Mouse (Mus musculus) common myeloid progenitor, adult 5-6 weeks (primary cell): ENCODE measurements at regions not wholly inside any gene's neighbourhood (a gene's known extent, or its start where the extent isn't known, plus 50 kb on each side); places are given as distances from the start of the nearest gene placed in this dataset.
A peak's percentile ranks its signal among the peaks of the same experiment; 100 is the strongest.

Experiments
- ATAC-seq: replicated peaks from 2 replicates; pipeline ENCODE4 v1.8.0; 2016; ENCODE audit warnings: low read depth, mild to moderate bottlenecking, moderate TSS enrichment, inconsistent platforms; ENCODE audit not compliant: poor library complexity, severe bottlenecking

DNA sequence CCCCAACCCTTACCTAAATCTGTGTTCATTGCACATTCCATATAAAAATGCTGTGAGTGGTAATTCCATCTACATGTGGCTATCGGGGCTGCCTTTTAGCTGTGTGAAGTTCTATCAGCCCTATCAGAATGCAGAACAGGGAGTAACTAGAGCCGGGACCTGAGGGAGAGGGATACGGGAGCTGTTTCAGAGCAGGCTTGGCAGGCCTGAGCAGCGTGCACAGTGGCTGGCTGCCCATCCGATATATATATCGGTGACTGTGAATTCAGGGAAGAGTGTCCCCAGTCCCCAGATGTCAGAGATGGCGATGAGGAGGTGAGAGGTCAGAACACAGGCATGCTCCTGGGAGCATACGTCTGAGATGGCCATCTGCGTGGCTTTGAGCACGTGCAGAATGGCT, 79.0 kb downstream of the Arl4c start:
- no peak for ATAC-seq

DNA sequence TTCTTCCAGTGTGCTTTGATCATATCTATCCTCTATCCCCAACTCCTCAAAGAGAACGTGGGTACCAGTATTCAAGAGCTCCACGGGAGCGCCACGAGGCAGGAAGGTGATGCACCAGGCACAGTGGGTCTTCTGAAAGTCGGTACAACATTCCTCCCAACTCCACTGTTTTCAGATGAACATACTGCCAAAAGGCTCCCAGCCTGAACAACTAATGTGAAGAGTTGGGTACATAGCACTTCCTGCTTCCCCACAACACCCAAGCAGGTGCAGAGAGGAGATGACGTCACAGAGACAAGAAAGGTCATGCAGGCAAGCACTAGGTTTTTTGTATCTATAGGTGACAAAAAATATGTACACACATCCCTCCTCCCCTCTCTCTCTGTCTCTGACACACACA, 79.7 kb downstream of the Arl4c start:
- no peak for ATAC-seq

DNA sequence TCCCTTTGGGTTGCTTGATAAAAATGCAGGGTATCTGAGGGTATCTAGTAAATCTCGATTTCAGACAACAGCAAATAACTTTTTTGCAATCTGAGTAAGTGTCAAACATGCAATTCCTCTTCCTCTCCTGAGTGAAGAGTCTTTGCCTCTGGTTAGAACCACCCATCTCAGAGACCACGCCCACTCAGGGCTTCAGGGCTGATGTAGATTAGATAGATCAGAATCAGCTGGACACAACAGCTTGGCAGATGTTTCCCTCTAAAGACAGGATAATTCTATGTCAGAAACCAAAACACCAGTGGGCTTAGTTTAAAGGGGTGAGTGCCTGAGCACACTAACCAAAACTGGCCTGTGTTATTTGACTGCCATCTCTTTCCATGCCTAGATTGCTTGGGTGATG, 80.8 kb downstream of the Arl4c start:
- ATAC-seq: no peak

DNA sequence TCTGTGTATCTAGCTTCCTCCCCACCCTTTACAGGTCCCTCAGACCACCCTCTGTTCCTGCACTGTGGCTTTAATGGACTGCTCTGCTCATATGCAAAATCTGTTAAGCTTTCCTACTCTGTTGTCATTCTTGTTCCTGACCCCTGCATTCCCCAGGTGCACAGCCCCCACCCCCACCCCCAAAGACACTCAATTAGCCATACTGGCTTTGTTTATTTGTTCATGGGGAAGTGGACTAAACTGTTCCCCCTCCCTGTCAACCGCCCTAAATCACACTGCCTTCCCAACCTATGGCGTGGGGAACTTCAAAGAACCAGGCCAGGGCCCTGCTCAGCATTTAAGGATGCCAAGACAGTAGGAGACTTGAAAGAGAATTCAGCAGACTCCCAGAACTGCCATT, 89.0 kb downstream of the Arl4c start:
- ATAC-seq: no peak

DNA sequence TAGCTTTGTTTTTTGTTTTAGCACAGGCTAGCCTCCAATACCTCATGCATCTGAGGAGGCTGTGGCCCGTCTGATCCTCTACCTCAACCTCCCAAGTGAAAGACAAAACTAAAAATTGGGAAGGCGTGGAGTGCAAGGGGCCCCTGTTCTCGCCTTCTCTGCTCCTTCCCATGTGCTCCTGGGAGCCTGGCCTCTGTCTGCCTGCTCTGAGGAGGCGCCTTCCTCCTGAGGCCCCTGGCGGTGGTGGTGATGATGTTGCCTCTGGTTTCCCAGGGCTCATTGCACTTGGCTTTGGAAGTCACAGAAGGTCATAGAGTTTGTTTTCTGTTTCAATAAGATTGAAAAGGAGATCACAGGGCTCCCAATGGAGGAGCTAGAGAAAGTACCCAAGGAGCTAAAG, 90.8 kb downstream of the Arl4c start:
- no peak for ATAC-seq

DNA sequence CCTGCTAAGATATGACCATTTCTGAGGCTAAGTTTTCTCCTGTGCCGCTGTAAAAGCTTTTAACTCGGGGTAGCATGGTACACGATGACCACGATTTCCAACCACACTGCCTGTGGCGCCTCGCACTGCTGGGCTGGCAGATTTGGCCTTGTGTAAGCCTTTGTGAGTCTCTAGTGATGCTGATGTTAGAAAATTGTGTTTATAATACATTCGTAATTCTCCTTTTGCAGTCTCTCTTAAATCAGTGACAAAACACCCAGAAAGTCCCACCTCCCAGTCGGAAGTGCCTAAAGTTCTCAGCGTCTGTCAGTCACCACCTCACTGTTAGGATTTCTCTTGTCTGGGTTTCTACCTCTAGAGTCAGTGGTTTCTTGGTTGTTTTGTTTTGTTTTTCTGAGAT, 91.2 kb downstream of the Arl4c start:
- ATAC-seq: no peak

DNA sequence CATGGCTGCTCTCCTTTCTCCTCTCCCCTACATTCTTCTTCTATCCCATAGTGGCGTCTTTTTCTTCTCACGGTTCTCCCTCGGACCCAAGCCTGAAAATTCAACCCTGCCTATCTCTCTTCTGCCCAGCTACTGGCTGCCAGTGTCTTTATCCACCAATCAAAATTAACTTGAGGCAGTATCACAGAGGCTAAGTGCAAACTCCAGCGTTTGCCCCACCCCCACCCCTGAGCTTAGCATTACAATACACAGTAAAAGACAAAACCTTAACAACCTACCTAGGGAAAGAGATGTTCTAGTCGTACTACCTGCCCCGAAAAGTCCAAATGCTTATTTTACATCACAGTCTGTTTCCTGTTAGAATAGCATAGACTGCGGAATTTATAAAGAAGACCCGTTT, 93.2 kb downstream of the Arl4c start:
- ATAC-seq: no peak

DNA sequence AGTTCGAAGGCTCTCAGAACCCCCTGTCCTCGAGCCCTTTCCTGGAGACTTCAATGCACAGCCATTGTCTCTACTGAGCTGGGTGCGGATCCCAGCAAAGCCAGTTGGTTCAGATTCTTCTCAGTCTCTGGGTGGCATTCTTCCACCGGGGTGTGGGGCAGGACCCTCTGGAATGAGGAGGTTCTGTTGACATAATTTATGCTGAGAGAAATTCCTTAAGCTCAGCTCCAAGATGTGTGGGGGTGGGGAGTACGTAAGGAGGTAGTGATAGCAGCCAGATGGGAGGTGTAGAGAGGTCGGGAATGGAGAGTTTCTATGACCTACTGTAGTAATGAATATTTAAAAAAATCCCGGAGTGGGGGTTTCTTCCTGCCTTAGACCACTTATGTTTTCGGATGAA, 93.8 kb downstream of the Arl4c start:
- no peak for ATAC-seq

DNA sequence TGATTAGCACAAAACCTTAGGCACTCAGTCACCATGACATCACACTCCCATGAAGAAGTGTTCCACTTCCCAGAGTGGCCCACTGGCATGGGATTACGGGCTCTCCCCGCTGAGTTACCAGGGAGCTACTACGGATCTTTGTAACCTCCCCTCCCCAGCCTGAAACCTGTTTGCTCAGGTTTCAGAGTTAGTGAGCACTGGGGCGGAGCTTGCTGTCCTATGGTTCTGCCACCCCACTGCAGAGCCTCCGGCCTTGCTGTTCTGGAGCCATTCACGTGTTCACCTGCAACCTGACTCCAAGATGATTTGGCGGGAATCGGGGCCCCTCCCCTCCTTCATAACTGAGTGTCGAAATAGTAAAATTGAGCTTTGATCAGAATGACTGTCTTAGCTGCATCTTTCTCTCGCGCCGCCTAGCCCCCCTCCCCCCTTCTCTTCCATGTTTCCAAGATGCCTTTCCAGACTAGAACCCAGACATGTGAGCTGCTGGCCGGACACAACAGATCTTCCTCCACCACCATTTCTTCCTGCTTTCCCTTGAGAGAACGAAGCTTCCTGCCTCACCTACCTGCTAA, 95.8 kb upstream of the Glrp1 start:
- no peak for ATAC-seq

DNA sequence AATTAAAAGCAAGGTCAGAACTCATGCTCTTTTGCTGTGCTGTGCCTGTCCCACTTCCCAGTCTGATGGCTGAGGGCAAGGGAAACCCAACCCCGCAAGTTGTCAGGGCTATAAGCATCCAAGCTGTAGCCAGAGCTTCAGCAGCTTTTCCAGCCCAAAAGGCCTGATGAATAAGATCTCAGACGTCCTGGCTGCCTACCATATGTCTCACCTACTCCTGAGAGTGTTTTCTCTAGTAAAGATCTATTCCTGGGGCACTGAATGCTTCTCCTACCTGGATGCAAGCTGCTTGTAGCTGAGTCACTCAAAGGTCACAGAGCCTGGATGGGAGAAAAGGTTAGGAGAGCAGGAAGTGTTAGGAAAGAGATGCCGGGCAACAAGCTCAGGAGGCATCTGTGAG, 92.4 kb upstream of the Glrp1 start:
- ATAC-seq: no peak

DNA sequence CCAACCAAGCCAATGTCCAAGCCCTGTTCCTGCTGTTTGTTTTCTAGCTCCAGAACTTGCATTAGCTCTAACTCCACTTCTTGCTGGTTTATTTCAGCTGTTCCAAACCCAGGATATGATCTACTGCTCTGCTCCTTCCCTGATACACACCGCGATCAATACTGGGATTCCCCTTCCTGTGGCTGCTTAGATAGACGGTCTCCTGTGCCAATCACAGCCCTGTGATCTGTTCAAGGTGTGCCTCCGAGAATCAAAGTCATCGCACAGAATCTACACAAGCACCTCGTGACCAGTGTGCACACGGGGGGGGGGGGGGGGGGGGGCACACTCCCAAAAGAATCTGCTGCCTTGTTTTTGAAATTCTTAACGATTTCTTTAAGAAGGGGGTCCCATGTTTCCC, 91.9 kb upstream of the Glrp1 start:
- ATAC-seq: no peak

DNA sequence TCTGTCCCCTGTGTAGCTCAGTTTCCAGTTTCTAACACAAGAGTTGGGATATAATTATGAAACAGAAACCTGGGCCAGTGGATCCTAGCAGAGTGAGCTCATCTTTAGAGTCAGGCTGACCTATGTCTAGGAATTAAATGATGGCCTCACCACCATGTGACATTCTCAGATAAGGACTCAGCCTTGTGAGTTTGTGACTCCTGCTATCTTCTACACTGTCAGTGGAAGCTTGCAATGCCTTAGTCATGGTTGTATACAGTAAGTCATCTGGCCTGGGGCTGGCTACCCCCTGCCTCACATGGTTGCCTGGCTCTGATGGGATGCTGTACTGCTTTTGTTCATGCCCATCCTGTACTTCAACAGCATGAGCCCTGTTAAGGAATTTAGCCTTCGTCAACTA, 90.3 kb upstream of the Glrp1 start:
- peak; percentile 42; the same call in 1 of the 2 replicates for ATAC-seq

DNA sequence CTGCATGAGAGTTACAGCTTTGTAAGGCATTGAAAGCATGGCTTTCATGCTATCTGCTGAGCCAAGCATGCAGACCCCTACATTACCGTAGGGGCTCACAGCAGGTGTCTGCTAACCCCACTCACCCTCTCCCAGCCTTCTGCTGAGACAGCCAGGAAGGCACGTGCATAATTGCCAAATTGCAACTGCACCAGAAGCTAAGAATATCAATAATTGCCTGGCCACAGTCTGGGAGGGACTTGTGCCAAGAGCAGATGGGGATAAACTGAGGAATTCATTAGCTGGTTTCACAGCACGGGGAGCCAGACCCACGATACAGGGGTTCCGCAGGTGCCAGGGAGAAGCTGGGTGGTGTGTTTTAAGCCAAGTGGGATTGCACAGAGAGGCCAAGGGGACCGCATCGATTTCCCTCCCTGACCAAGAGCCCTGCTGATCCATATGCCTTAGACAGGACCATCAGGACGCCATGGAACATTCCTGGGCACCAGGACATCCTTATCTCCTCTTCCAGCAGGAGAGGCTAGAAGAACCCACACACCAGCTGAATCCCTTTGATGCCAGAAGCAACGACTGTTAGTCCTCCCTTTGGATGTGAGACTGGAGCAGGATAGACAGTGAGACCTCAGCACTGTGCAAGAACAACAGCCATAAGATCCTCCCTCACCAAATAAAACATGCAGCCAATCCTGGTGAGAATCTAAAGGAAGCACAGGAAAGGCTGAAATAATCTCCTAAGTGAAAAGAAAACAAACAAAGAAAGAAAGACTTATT, 84.8 kb upstream of the Glrp1 start:
- ATAC-seq: peak; percentile 7; the same call in 1 of the 2 replicates

DNA sequence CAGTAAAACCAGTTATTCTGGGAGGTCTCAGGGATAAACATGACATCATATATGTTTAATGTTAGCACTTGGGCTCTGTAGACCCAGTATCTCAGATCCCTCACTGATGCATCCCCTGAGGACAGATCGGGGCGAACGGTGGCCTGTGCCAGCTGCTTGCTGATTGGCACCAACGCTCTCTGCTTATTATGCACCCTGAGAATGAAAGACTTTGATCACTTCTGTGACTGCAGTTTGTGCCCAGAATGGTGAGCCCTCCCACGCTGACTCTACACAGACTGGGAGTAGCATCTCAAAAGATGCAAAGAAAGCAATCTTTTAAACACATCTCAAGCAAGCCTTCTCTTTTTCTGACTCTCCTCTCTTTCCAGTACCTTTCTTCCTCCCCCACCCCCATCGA, 82.2 kb upstream of the Glrp1 start:
- ATAC-seq: no peak

DNA sequence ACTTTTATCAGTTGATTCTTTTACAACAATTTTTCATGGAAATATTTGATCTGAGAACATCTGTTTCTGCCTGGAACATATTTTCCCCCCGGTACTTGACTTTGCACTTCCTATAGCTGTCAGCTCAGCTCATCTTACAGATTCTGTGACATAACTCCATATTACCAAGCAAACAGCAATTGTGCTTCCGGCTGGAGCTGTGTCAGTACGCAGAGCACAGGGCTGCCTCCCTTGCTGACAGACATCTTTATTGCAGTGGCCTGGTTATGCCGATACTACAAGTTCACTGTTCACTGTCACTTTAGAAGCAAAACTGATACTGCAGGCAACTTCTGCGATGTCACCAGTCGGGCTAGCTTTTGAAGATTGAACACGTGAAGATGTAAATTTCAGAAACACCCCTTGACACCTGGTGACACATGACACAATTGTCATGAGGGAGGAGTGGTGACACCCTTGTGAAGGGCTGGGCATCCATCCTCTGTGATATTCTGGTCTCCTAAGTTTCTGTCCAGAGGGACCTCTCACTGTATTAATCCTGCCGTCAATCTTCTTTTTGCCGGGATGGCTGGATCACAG, 81.0 kb upstream of the Glrp1 start:
- ATAC-seq: no peak

DNA sequence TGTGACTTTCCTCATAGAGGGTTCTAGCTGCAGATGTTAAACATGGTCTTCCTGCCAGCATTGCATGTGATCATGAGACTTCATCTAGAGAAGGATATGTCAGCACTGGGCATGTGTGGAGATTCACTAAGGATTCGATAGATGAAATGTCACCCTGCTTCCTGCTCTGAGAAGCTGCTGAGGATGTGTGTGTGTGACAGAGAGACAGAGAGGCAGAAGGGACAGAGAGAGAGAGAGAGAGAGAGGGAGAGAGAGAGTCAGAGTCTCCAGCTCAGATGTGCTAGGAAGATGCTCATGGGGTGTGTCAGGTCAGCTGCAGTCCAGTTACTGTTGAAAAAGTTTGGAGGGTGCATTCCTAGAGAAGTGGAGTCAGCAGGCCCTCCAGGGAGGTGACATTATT, 78.9 kb upstream of the Glrp1 start:
- ATAC-seq: no peak

DNA sequence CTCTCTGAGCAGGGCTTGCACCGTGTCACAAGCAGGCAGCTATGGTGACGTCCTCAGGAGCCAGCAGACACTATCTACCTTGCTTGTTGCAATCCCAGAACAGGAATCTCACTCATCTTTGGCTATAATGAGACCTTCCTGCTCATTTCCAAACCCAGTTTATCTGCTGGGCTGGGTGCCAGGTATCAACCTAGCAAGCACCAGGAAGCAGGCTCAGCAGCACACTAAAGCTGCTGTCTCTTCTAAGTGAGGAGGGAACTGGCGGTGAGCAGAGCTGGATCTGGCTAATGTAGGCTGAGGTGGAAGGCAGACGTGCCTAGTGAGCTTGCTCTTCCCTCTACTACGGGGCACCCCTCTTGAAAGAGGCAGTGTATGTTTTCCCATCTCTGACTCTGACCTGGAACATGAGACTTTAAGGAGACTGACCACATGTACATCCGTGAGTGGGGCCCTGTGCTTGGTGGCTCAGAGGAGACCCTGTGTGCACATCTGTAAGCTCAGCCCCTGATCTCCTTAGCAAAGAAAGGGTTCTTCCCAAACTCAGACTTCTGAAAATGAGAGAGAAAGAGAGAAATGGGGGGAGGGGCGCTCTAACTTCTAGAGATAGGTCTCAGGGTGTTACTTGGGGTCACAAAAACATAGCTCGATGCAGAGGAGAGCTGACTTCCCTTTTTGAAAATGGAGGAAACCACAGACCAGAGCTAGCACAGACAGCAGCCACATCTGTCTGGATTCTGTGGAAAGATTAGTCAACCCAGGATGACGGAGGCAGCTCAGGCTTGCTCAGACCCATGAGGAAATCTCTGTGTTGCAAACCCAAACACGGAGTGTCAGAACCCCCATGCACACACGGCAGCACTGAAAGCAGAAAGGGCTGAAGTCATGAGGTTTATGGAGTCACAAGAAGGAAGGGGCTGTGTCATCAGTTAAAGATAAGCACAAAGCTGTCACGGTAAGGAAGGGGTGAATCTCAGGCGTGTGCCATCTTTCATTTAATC, 77.3 kb upstream of the Glrp1 start:
- ATAC-seq: peak; percentile 92

DNA sequence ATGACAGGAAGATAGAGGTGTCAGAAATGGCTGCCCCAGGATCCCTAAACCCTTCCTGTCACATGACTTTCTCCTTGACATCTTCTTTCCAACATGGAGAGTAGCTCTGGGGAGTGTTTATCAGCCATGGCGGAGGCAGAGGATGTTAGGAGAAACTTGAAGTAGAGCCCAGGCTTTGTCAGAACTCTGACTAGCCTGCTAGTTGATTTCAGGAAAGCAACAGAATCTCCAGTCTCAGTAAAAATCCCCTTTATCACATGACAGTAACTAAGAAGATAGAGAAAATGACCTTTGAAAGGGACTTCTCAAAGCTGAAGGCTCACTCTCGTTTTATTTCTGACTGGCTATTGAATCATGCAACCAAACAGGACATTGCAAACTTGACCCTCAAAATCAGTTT, 76.3 kb upstream of the Glrp1 start:
- ATAC-seq: no peak

DNA sequence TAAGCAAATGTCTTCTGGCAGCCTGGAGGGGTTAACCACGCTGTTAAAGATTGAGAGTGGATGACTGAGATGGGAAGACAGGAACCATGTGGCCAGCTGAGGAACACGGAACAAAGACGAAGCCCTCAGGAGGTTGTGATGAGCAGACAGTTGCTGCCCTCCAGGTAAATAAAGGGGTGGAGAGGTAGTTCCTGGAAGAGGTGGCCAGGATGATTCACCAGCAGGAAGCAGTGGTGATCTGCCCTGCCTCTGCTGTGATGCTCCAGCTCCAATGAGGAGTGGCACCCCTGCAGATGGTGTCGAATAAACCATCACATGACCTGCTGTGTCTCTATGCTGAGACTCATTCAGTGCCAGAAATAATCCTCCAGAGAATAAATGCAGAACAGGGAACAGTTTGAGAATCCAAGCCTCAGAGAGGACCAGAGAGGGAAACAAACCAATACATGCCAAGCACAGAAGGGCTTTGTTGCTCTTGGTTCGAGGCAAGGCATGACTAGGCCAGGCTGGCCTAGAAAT, 74.7 kb upstream of the Glrp1 start:
- no peak for ATAC-seq

DNA sequence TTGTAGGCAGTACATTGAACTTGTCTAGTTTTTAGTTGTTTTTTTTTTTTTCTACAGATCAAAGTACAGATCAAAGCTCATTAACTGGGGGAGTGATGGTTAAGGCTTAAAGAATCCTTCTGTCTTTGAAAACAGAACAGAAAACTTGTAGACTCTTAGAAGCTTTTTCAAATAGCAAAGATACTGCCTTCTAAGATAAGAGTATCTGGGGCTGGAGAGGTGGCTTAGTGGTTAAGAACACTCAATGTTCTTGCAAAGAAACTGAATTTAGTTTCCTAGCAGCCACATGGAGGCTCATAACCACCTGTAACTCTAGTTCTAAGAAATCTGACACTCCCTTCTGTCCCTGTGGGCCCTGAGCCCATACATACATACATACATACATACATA, 68.4 kb upstream of the Glrp1 start:
- ATAC-seq: no peak
